Mouse (Mus musculus): ENCODE results near the gene Prss50.

DNA sequence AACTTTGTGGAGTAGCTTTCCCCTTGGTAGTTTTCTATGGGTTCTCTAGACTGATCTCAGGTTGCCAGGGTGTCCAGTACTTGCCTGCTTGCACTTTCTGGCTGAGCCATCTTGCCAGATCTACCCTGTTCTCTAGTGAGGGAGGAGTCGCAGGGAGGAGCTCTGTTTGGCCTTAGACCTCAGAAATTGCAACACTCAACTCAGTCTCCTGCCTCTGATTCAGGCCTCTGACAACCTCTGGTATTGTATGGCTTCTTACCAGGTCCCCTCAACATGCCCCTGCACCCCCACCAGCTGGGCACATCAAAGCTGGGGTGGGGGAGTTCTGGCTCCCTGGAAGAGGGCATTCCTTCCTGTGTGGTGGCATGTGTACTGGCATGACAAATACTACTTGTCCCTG is 19.6 kb downstream of the Prss50 start:
- TF ChIP-seq CTCF (IDR thresholded peaks at IDR 0.05; ENCODE audit: borderline replicate concordance, insufficient read depth, low read length) (no peak), POLR2A (IDR thresholded peaks at IDR 0.05; ENCODE audit: low read depth, low read length) (no peak)

Data from embryonic fibroblast, embryonic 13.5 days (primary cell).